ENCODE assay signal across 13 mouse cellular contexts in the genomic region with DNA sequence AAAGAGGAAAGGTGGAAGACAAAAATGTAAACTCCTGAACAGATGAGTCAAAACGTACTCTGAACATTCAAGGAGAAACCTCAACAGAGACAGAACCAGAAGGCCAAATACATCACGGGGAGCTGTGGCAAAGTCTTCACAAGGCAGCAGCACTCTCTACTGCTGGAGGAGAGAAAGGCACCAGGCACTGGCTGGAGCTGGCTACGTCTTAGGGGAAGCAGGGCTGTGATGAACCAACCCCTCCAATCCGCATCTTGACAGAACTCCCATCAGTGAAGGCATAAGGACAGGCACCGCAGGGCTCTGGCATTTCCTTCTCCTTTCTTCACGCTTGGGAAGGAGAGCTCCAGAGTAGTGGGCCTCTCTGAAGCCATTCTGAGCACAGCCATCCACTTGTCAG. TPM values are rescaled to one million over a fixed set of nuclear protein-coding genes. Genes with fewer than 3 reads are reported as not detected.
DNase-seq lines count a peak whose midpoint lies in the region; ATAC-seq and TF ChIP-seq lines count a peak whose summit lies in the region.
"Had no signal": no experiment of that assay in that cellular context is flagged by ENCODE, and none has a peak within 500 bp of the region (broad histone marks: within the 10 kb centered on the region; RNA-seq: fewer than 3 reads in every experiment).

No protein-coding gene starts in this region.

- TF ChIP-seq POLR2A in CH12.LX (IDR thresholded peaks at IDR 0.05; ENCODE audit: low read depth, low read length) = no peak
- TF ChIP-seq POLR2A in bone marrow macrophage, adult 2 months (IDR thresholded peaks at IDR 0.05; ENCODE audit: borderline replicate concordance, low read depth, low read length) = no peak

- dilution Hi-C loops in CH12.LX (cut with MboI; ENCODE audit: extremely low pct_ligation_motif_present, extremely low pct_unique_long_range_greater_than_20kb, low sequenced_read_pairs) = no loop called here

- peak overlapping the region; percentile 3; the same call in 1 of the 2 replicates for H3K9ac ChIP-seq in CH12.LX (ENCODE audit: insufficient read depth, low read depth)
- H3K9ac ChIP-seq: embryonic facial prominence, embryonic 12.5 days had no signal

- H3K4me2 ChIP-seq in CH12.LX (ENCODE audit: insufficient read depth, low read depth, poor library complexity, severe bottlenecking) = peak overlapping the region; percentile 79
- H3K4me2 ChIP-seq: embryonic facial prominence, embryonic 12.5 days had no signal

- H3K27me3 ChIP-seq in CH12.LX (replicated peaks) = no peaks in the 10 kb centered on the region
- H3K27me3 ChIP-seq: embryonic facial prominence, embryonic 12.5 days had no signal

- ATAC-seq in cerebellum, adult (ENCODE audit: insufficient number of reproducible peaks, low FRiP score, low TSS enrichment) = no peak; the same call in 1 of the 2 replicates

- in situ Hi-C loops in CH12.LX (cut with MboI; ENCODE audit: low pct_ligation_motif_present, low pct_unique_long_range_greater_than_20kb, low sequenced_read_pairs) = no loop called here

- peak; percentile 91 for TF ChIP-seq RAD21 in CH12.LX (IDR thresholded peaks at IDR 0.05; ENCODE audit: low read depth, low read length)

- H3K4me3 ChIP-seq in CH12.LX (replicated peaks in 1 of 3; ENCODE audit: low read depth in 2 of 3, low read length in 2 of 3, poor library complexity in 1 of 3) = no peak overlapping the region
- H3K4me3 ChIP-seq in bone marrow macrophage, adult 2 months (ENCODE audit: insufficient read depth, low read length) = no peak overlapping the region
- H3K4me3 ChIP-seq: embryonic facial prominence, embryonic 12.5 days; forebrain, embryonic 10.5 days; hindbrain, embryonic 10.5 days had no signal

- DNase-seq in cerebellum, postnatal 10 days = peak; percentile 70 to 74
- DNase-seq in left cerebral cortex, postnatal 4 days = peak; percentile 28
- no peak for DNase-seq in left cerebral cortex, postnatal 36 days (ENCODE audit: low spot score in 2 of 2)
- no peak for DNase-seq in CH12.LX (ENCODE audit: extremely low read depth)
- no peak for DNase-seq in frontal cortex, postnatal 25 days (ENCODE audit: low spot score in 2 of 2)
- no peak for DNase-seq in thymus, postnatal 14 days
- DNase-seq: kidney, adult 18-20 months; right cerebral cortex, postnatal 4 days had no signal

- peaks cover 24 to 88% of the 10 kb centered on the region in 2 experiments for H3K4me1 ChIP-seq in CH12.LX (ENCODE audit: control insufficient read depth in 1 of 2, insufficient read depth in 2 of 2)
- peaks cover 59% of the 10 kb centered on the region for H3K4me1 ChIP-seq in bone marrow macrophage, adult 2 months (ENCODE audit: control insufficient read depth, insufficient read depth, low read length)
- H3K4me1 ChIP-seq: forebrain, embryonic 10.5 days; hindbrain, embryonic 10.5 days had no signal

- TF ChIP-seq EP300 in CH12.LX (IDR thresholded peaks at IDR 0.05; ENCODE audit: low read length) = peak; percentile 69; the same call in 1 of the 2 replicates

- no peaks in the 10 kb centered on the region for H3K9me3 ChIP-seq in CH12.LX (replicated peaks; ENCODE audit: low read length)
- H3K9me3 ChIP-seq: embryonic facial prominence, embryonic 12.5 days; forebrain, embryonic 10.5 days; hindbrain, embryonic 10.5 days had no signal

- peaks cover 99% of the 10 kb centered on the region for H3K79me2 ChIP-seq in CH12.LX (replicated peaks; ENCODE audit: control insufficient read depth, extremely low read depth, insufficient read depth, poor library complexity, severe bottlenecking)

- H3K27ac ChIP-seq in CH12.LX (ENCODE audit: insufficient read depth, low read depth) = peak overlapping the region; percentile 30
- peak overlapping the region; percentile 38 for H3K27ac ChIP-seq in bone marrow macrophage, adult 2 months (ENCODE audit: insufficient read depth, low read depth, low read length)
- H3K27ac ChIP-seq: embryonic facial prominence, embryonic 12.5 days; forebrain, embryonic 10.5 days; hindbrain, embryonic 10.5 days had no signal

- peak in 1 of 2 experiments; percentile 81; a peak in 2 of 4 replicates for TF ChIP-seq CTCF in CH12.LX (conservative IDR thresholded peaks at IDR 0.05 in 1 of 2, IDR thresholded peaks at IDR 0.05 in 1 of 2; ENCODE audit: low read depth in 2 of 2, low read length in 2 of 2)
- no peak for TF ChIP-seq CTCF in bone marrow macrophage, adult 2 months (IDR thresholded peaks at IDR 0.05; ENCODE audit: low read depth, low read length)

- H3K36me3 ChIP-seq in CH12.LX (replicated peaks in 1 of 2; ENCODE audit: control insufficient read depth in 1 of 2, insufficient read depth in 1 of 2, low read length in 1 of 2) = peaks cover 12 to 68% of the 10 kb centered on the region in 2 experiments

- intact Hi-C loops in left cerebral cortex, postnatal 4 days (cut with DNase I) = no loop called here
- intact Hi-C loops in left cerebral cortex, postnatal 36 days (cut with DNase I) = no loop called here

TF ChIP-seq in CH12.LX, 34 proteins besides CTCF, POLR2A, EP300 and RAD21 (continues in another document):
- TF ChIP-seq CHD2 (IDR thresholded peaks at IDR 0.05; ENCODE audit: low read length) (no peak), UBTF (IDR thresholded peaks at IDR 0.05; ENCODE audit: low read depth, low read length) (no peak; the same call in 1 of the 2 replicates), PAX5 (IDR thresholded peaks at IDR 0.05; ENCODE audit: low read length) (no peak), MYC (IDR thresholded peaks at IDR 0.05; ENCODE audit: low read depth, low read length) (peak; percentile 67; the same call in 1 of the 2 replicates), TCF12 (IDR thresholded peaks at IDR 0.05; ENCODE audit: low read depth, low read length) (0 out of 2 replicates have a peak, but pooled peaks have one; percentile 37), ZMIZ1 (IDR thresholded peaks at IDR 0.05; ENCODE audit: low read depth, low read length) (no peak), ZC3H11A (IDR thresholded peaks at IDR 0.05; ENCODE audit: low read depth, low read length) (peak; percentile 41; the same call in 1 of the 2 replicates), SIN3A (IDR thresholded peaks at IDR 0.05; ENCODE audit: low read length) (peak; percentile 60; the same call in 1 of the 2 replicates), MAX (IDR thresholded peaks at IDR 0.05; ENCODE audit: low read length) (no peak), KAT2A (IDR thresholded peaks at IDR 0.05; ENCODE audit: insufficient replicate concordance, low read length) (no peak), ELF1 (IDR thresholded peaks at IDR 0.05; ENCODE audit: low read depth, low read length) (0 out of 2 replicates have a peak, but pooled peaks have one; percentile 8), BHLHE40 (IDR thresholded peaks at IDR 0.05; ENCODE audit: low read depth, low read length) (peak; percentile 31; the same call in 1 of the 2 replicates), RCOR1 (conservative IDR thresholded peaks at IDR 0.05; ENCODE audit: low read depth, low read length) (no peak), ZKSCAN1 (IDR thresholded peaks at IDR 0.05; ENCODE audit: borderline replicate concordance, low read depth, low read length) (no peak), POLR2AphosphoS2 (IDR thresholded peaks at IDR 0.05; ENCODE audit: low read depth, low read length) (no peak), MEF2A (IDR thresholded peaks at IDR 0.05; ENCODE audit: borderline replicate concordance, low read depth, low read length) (peak; percentile 72; the same call in 1 of the 2 replicates), USF1 (IDR thresholded peaks at IDR 0.05; ENCODE audit: low read depth, low read length) (no peak), IRF4 (IDR thresholded peaks at IDR 0.05; ENCODE audit: low read depth, low read length) (peak; percentile 91), USF2 (conservative IDR thresholded peaks at IDR 0.05; ENCODE audit: low read depth, low read length) (no peak), CHD1 (IDR thresholded peaks at IDR 0.05; ENCODE audit: low read depth, low read length) (no peak), MAFK (IDR thresholded peaks at IDR 0.05; ENCODE audit: insufficient replicate concordance, low read length) (no peak), JUND (conservative IDR thresholded peaks at IDR 0.05; ENCODE audit: low read depth, low read length) (peak; percentile 70), JUN (IDR thresholded peaks at IDR 0.05; ENCODE audit: insufficient read depth, low read depth, low read length) (0 out of 2 replicates have a peak, but pooled peaks have one; percentile 15), SMC3 (IDR thresholded peaks at IDR 0.05; ENCODE audit: low read depth, low read length) (peak; percentile 88), GABPA (IDR thresholded peaks at IDR 0.05; ENCODE audit: insufficient replicate concordance, low read depth, low read length) (no peak), ETS1 (conservative IDR thresholded peaks at IDR 0.05; ENCODE audit: low read depth, low read length) (peak; percentile 45; the same call in 1 of the 2 replicates), ZNF384 (IDR thresholded peaks at IDR 0.05; ENCODE audit: low read depth, low read length) (peak; percentile 81; the same call in 1 of the 2 replicates), MXI1 (IDR thresholded peaks at IDR 0.05; ENCODE audit: low read depth, low read length) (peak; percentile 58; the same call in 1 of the 2 replicates)

RNA-seq across cellular contexts. Expression of a gene that starts 7.4 kb away (rescaled TPM):
- 10 to 100 TPM; 37.7 to 39.9 TPM for total RNA-seq in left cerebral cortex, postnatal 4 days (2021)
- 10 to 100 TPM; 13.1 to 13.7 TPM for total RNA-seq in left cerebral cortex, postnatal 36 days (2021)
- total RNA-seq in CH12.LX (2012; rRNA removed) = 59.9 and 70.0 TPM in 2 replicates
- total RNA-seq in CH12.LX (2014; rRNA removed) = 46.6 and 53.8 TPM in 2 replicates
- polyA plus RNA-seq in CH12.LX (2012; ENCODE audit: insufficient read length, low read depth) = 57.9 and 60.0 TPM in 2 replicates
- polyA plus RNA-seq in bone marrow macrophage, adult 2 months (2012; ENCODE audit: insufficient read depth, insufficient read length, missing spikeins) = 46.6 and 52.5 TPM in 2 replicates

RNA-seq across cellular contexts. Expression of a gene that starts 8.3 kb away (rescaled TPM):
- 100 to 1,000 TPM; 276 to 297 TPM for total RNA-seq in left cerebral cortex, postnatal 4 days (2021)
- 100 to 1,000 TPM; 215 to 247 TPM for total RNA-seq in left cerebral cortex, postnatal 36 days (2021)
- total RNA-seq in CH12.LX (2012; rRNA removed) (249 and 250 TPM in 2 replicates), CH12.LX (2014; rRNA removed) (123 and 141 TPM in 2 replicates)
- 455 and 516 TPM in 2 replicates for polyA plus RNA-seq in CH12.LX (2012; ENCODE audit: insufficient read length, low read depth)
- polyA plus RNA-seq in bone marrow macrophage, adult 2 months (2012; ENCODE audit: insufficient read depth, insufficient read length, missing spikeins) = 324 and 349 TPM in 2 replicates

RNA-seq across cellular contexts. Expression of a gene that starts 36.9 kb away (rescaled TPM):
- 10 to 100 TPM; 25.6 to 29.6 TPM for total RNA-seq in left cerebral cortex, postnatal 4 days (2021)
- 100 to 1,000 TPM; 167 to 298 TPM for total RNA-seq in left cerebral cortex, postnatal 36 days (2021)
- total RNA-seq in CH12.LX (2012; rRNA removed) (80.2 and 91.6 TPM in 2 replicates), CH12.LX (2014; rRNA removed) (75.9 and 87.8 TPM in 2 replicates)
- 77.7 and 81.2 TPM in 2 replicates for polyA plus RNA-seq in CH12.LX (2012; ENCODE audit: insufficient read length, low read depth)
- polyA plus RNA-seq in bone marrow macrophage, adult 2 months (2012; ENCODE audit: insufficient read depth, insufficient read length, missing spikeins) = 40.3 and 41.2 TPM in 2 replicates

Comparison
In these comparisons a context has a peak if more than half of its experiments do, and no peak if none do; other contexts are left out.
1. DNase-seq: peak in cerebellum, postnatal 10 days (2 of 2) and left cerebral cortex, postnatal 4 days (single experiment); none in left cerebral cortex, postnatal 36 days (0 of 2), CH12.LX (single experiment), frontal cortex, postnatal 25 days (0 of 2) and thymus, postnatal 14 days (single experiment).